Mouse (Mus musculus): ENCODE results near the gene Blm. TPM values are rescaled to one million over a fixed set of nuclear protein-coding genes. Genes with fewer than 3 reads are reported as not detected.

Blm gene
- polyA plus RNA-seq, 1 experiment: 75.0 TPM

DNA sequence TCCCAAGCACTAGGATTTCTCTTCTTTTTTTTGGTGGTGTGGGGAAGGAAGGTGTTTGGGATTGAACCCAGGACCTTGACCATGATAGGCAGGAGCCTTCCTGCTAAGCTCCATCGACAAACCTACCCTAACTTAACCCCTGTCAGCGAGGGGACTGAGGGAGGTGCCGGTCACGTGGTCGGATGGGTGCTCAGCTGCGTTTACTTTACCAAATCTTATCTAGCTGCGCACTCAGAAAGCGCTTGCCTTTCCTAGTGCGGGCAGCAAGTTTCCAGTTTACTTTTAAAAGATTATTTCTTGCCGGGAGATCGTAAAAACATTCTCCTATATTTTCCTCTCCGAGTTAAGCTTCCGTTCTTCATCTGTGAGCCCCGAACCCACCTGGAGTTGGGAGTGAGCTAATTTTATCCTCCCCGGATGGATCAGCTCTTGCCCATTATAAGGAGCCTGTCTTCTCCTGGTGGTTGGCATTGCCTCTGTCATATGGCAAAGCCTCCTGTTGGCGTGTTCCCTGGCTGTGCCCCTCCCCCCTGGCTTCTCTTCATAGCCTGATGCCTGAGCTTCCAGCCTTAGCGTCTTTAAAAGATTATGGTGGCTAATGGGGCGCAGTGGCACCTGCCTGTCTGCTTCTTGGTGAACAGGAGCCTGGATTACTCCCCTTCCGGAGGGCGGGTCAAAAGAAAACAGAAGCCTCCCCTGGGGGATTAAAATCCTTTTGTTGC, 112.0 kb downstream of the Blm start:
- 38% methylated on average over 20 of the region's 20 CpGs for WGBS
- Histone ChIP-seq H3K4me1 (ENCODE audit: control insufficient read depth, insufficient read depth, low read length) (peaks cover 10% of the 10 kb centered on the region; the same call in 1 of the 2 replicates), H3K27ac (ENCODE audit: control insufficient read depth, insufficient read depth, low read depth, low read length, poor library complexity) (peak overlapping the region; percentile 19; the same call in 1 of the 2 replicates), H3K4me3 (replicated peaks; ENCODE audit: control insufficient read depth, low read depth, low read length) (no peak overlapping the region)
- TF ChIP-seq CTCF (IDR thresholded peaks at IDR 0.05; ENCODE audit: control insufficient read depth, insufficient read depth, low read length): no peak
- no peak for TF ChIP-seq POLR2A (IDR thresholded peaks at IDR 0.05; ENCODE audit: borderline replicate concordance, control insufficient read depth, low read depth, low read length)

DNA sequence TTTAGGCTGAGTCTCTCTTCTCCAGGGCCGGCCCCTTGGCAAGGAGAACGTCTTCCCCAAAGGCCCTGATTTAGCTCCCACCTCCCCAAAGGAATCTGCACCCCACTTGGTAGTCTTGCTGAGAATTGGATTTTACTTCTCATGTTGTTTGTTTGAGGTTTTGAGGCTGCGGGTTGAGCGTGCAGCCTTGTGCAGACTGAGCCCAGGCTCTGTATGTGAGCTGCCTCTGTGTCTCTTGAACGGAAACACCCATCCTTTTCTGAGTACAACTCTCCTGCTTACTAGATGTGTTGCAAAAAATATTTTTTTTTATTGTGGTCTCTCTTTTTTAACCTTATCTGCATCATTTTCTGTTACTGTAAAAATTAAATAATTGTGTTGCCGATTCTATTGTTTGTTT, 113.3 kb downstream of the Blm start:
- Histone ChIP-seq H3K27ac (ENCODE audit: control insufficient read depth, insufficient read depth, low read depth, low read length, poor library complexity) (no peak overlapping the region), H3K4me3 (replicated peaks; ENCODE audit: control insufficient read depth, low read depth, low read length) (no peak overlapping the region), H3K4me1 (ENCODE audit: control insufficient read depth, insufficient read depth, low read length) (peaks cover 7% of the 10 kb centered on the region; the same call in 1 of the 2 replicates)
- TF ChIP-seq CTCF (IDR thresholded peaks at IDR 0.05; ENCODE audit: control insufficient read depth, insufficient read depth, low read length) (no peak), POLR2A (IDR thresholded peaks at IDR 0.05; ENCODE audit: borderline replicate concordance, control insufficient read depth, low read depth, low read length) (no peak)
- 85% methylated on average over 6 of the region's 6 CpGs for whole genome bisulfite sequencing

DNA sequence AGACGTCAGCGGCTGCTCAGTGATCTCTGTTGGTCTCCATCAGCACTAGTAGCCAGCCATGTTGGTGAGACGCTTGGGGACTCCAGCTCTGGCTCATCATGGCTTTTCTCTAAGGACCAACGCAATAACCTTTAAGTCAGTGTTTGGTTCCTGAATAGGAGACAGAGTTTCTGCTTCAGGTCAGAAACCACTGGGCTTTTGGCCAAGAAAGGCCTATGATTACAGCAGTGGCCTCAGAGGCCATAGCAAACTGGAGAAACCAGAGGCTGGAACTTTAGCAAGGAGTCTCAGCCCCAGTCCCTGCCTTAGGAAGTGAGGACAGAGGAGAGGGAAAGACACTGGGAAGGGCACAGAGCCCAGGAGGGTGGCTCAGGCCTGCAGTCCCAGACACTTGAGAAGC, 114.3 kb downstream of the Blm start:
- H3K4me1 ChIP-seq (ENCODE audit: control insufficient read depth, insufficient read depth, low read length): peaks cover 2% of the 10 kb centered on the region; the same call in 1 of the 2 replicates
- no peak for TF ChIP-seq POLR2A (IDR thresholded peaks at IDR 0.05; ENCODE audit: borderline replicate concordance, control insufficient read depth, low read depth, low read length)
- no peak for TF ChIP-seq CTCF (IDR thresholded peaks at IDR 0.05; ENCODE audit: control insufficient read depth, insufficient read depth, low read length)

DNA sequence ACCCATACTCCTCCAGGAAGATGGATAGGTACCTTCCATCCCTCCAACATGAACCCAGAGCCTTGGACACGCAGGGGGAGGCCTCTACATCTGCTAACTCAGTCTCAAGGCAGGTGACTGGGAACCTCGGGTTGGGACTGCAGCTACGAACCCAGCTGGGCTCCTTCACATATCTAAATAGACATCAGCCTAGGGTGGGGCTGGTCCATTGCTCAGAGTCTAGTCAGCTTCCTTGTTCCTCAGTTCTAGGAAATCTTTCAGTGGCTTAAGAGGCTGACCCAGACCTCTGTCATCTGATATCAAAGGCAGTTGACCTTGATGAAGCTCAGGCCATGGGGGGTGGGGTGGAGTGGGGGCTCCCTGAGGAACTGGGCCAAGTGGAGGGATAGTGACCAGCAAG, 115.6 kb downstream of the Blm start:
- Histone ChIP-seq H3K4me1 (ENCODE audit: control insufficient read depth, insufficient read depth, low read length) (peaks cover 2% of the 10 kb centered on the region; the same call in 1 of the 2 replicates), H3K27ac (ENCODE audit: control insufficient read depth, insufficient read depth, low read depth, low read length, poor library complexity) (no peak overlapping the region), H3K4me3 (replicated peaks; ENCODE audit: control insufficient read depth, low read depth, low read length) (no peak overlapping the region)
- WGBS: 53% methylated on average over 3 of the region's 3 CpGs
- TF ChIP-seq POLR2A (IDR thresholded peaks at IDR 0.05; ENCODE audit: borderline replicate concordance, control insufficient read depth, low read depth, low read length): no peak
- TF ChIP-seq CTCF (IDR thresholded peaks at IDR 0.05; ENCODE audit: control insufficient read depth, insufficient read depth, low read length): no peak

More for the DNA sequence above, 114.3 kb downstream of the Blm start:
- WGBS: 69% methylated on average over 4 of the region's 4 CpGs
- Histone ChIP-seq H3K4me3 (replicated peaks; ENCODE audit: control insufficient read depth, low read depth, low read length) (no peak overlapping the region), H3K27ac (ENCODE audit: control insufficient read depth, insufficient read depth, low read depth, low read length, poor library complexity) (no peak overlapping the region)

DNA sequence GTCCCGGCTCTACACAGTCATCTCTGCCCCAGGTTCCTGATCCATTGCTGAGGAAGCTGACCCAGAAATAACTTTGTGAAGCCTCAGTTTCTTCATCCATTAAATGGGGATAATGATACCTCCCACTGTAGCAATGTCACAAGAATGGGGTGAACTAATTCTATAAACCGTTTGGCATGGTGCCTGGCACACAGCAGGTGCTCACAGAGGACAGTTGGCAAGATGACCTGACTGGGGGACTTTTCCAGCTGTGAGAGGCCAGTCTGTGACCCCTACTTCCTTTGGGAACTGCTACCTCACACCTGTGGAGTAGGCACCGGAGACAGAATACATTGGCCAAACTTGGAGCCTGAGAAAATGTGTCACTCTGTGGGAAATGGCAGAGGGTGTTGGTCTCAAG, 116.9 kb downstream of the Blm start:
- TF ChIP-seq CTCF (IDR thresholded peaks at IDR 0.05; ENCODE audit: control insufficient read depth, insufficient read depth, low read length): no peak
- no peak for TF ChIP-seq POLR2A (IDR thresholded peaks at IDR 0.05; ENCODE audit: borderline replicate concordance, control insufficient read depth, low read depth, low read length)
- peaks cover 5% of the 10 kb centered on the region; the same call in 1 of the 2 replicates for H3K4me1 ChIP-seq (ENCODE audit: control insufficient read depth, insufficient read depth, low read length)
- no peak overlapping the region for H3K4me3 ChIP-seq (replicated peaks; ENCODE audit: control insufficient read depth, low read depth, low read length)
- 85% methylated on average over 3 of the region's 3 CpGs for WGBS
- H3K27ac ChIP-seq (ENCODE audit: control insufficient read depth, insufficient read depth, low read depth, low read length, poor library complexity): no peak overlapping the region

DNA sequence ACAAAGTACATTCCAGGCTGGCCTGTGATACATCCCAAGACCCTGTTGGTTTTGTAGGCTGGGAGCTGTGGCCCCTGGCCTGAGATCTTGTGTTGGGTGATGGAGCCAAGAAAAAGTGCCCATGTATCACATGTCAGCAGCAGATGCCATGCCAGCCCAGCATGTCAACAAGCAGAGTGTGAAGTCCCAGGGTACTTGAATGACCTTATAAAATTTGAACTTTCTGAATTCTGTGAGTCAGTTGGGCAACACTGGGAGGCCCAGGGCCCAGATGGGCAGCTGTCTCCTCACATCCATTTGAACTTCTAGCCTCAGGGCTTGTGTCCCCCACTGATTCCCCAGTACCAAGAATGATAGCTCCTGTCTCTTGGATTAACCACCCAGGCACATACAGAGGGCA, 117.3 kb downstream of the Blm start:
- Histone ChIP-seq H3K27ac (ENCODE audit: control insufficient read depth, insufficient read depth, low read depth, low read length, poor library complexity) (no peak overlapping the region), H3K4me1 (ENCODE audit: control insufficient read depth, insufficient read depth, low read length) (peaks cover 5% of the 10 kb centered on the region; the same call in 1 of the 2 replicates), H3K4me3 (replicated peaks; ENCODE audit: control insufficient read depth, low read depth, low read length) (no peak overlapping the region)
- TF ChIP-seq CTCF (IDR thresholded peaks at IDR 0.05; ENCODE audit: control insufficient read depth, insufficient read depth, low read length): no peak
- TF ChIP-seq POLR2A (IDR thresholded peaks at IDR 0.05; ENCODE audit: borderline replicate concordance, control insufficient read depth, low read depth, low read length): no peak

DNA sequence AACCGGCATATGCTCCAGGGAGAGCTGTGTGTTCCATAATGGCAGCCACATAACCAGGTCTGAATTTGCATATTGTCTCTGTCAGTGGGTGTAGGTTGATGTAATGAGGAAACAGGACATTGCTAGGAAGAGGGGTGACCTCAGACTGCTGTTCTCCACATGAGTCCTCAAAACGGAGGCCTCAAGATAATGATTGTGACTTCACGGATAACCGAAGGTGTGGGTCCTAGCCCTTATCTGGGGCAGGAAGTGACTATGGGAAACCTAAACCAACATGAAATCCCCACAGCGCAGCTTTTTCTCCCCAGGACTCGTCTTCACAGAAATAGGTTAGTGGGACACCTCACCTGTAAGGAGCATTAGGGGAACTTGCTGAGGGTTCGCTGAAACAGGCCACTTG, 118.0 kb downstream of the Blm start:
- H3K27ac ChIP-seq (ENCODE audit: control insufficient read depth, insufficient read depth, low read depth, low read length, poor library complexity): no peak overlapping the region
- no peak for TF ChIP-seq CTCF (IDR thresholded peaks at IDR 0.05; ENCODE audit: control insufficient read depth, insufficient read depth, low read length)
- H3K4me3 ChIP-seq (replicated peaks; ENCODE audit: control insufficient read depth, low read depth, low read length): no peak overlapping the region
- peaks cover 5% of the 10 kb centered on the region; the same call in 1 of the 2 replicates for H3K4me1 ChIP-seq (ENCODE audit: control insufficient read depth, insufficient read depth, low read length)
- 25% methylated on average over 7 of the region's 7 CpGs for WGBS

DNA sequence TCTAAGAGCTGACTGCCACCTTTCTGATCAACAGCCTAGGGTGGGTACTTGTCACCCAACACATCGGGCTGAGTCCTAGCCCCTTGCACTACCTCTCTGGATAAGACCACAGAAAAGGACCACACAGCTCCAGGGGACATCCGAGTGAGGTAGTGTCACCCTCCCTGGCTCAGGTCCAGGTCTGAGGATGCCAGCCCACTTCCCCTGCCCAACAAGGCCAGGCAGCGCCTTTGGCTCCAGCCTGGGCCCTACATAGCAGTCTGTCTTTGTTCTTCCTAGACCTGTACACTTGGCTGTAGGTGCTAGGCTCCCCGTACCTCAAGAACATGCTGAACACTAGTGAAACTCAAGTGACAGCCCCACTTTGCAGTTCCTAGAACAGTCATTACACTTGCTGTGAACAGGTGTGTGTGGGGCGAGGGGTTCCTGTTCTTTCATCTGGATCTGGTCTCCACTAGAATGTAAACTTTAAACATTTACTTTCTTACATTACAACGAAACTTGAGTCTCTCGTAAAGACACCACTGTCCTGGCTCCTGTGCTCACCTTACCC, 120.5 kb downstream of the Blm start:
- 49% methylated on average over 7 of the region's 7 CpGs for WGBS
- TF ChIP-seq CTCF (IDR thresholded peaks at IDR 0.05; ENCODE audit: control insufficient read depth, insufficient read depth, low read length) (no peak), POLR2A (IDR thresholded peaks at IDR 0.05; ENCODE audit: borderline replicate concordance, control insufficient read depth, low read depth, low read length) (no peak)
- Histone ChIP-seq H3K4me1 (ENCODE audit: control insufficient read depth, insufficient read depth, low read length) (peaks cover 5% of the 10 kb centered on the region; the same call in 1 of the 2 replicates), H3K4me3 (replicated peaks; ENCODE audit: control insufficient read depth, low read depth, low read length) (no peak overlapping the region), H3K27ac (ENCODE audit: control insufficient read depth, insufficient read depth, low read depth, low read length, poor library complexity) (no peak overlapping the region)
